Mouse (Mus musculus) midbrain, embryonic 13.5 days (tissue): Measurements from ENCODE around the gene A530016L24Rik. TPM values are rescaled to one million over a fixed set of nuclear protein-coding genes. Genes with fewer than 3 reads are reported as not detected.
A peak's percentile ranks its signal among the peaks of the same experiment; 100 is the strongest.

ENCODE experiments used
- ATAC-seq: fragments of 200-750 bp; cut with Nextera tagmentation; 2 replicates; pipeline ENCODE4 v1.8.0; 2017; ENCODE audit warnings: mild to moderate bottlenecking, moderate TSS enrichment, moderate library complexity
- H3K27ac ChIP-seq: fragments of 300-500 bp; sonication (generic); 2 replicates; pipeline ENCODE4 v1.5.1; 2015; ENCODE audit warnings: inconsistent platforms, mild to moderate bottlenecking, moderate library complexity
- H3K27me3 ChIP-seq: fragments of 300-500 bp; sonication (generic); 2 replicates; pipeline ENCODE4 v1.6.1; 2015; ENCODE audit warnings: mild to moderate bottlenecking, inconsistent platforms
- H3K36me3 ChIP-seq: fragments of 300-500 bp; sonication (generic); 2 replicates; pipeline ENCODE4 v1.6.1; 2015; ENCODE audit warnings: mild to moderate bottlenecking, inconsistent platforms
- H3K4me1 ChIP-seq: fragments of 300-500 bp; sonication (generic); replicated peaks from 2 replicates; pipeline ENCODE4 v1.6.1; 2015; ENCODE audit warnings: inconsistent platforms
- H3K4me2 ChIP-seq: fragments of 300-500 bp; sonication (generic); replicated peaks from 2 replicates; pipeline ENCODE4 v1.6.1; 2015; ENCODE audit warnings: moderate library complexity, mild to moderate bottlenecking, inconsistent platforms
- H3K4me3 ChIP-seq: fragments of 300-500 bp; sonication (generic); replicated peaks from 2 replicates; pipeline ENCODE4 v1.5.1; 2015; ENCODE audit warnings: mild to moderate bottlenecking, inconsistent platforms
- H3K9ac ChIP-seq: fragments of 300-500 bp; sonication (generic); replicated peaks from 2 replicates; pipeline ENCODE4 v1.6.1; 2015; ENCODE audit warnings: mild to moderate bottlenecking, inconsistent platforms
- H3K9me3 ChIP-seq: fragments of 300-500 bp; sonication (generic); 2 replicates; pipeline ENCODE4 v1.6.1; 2016; ENCODE audit warnings: mild to moderate bottlenecking, inconsistent platforms
- WGBS: fragments of 180-500 bp; shearing (Covaris S2); methylation state at CpG from one replicate; pipeline ENCODE4 v1.1.7; 2015; 5-methylcytosine and 5-hydroxymethylcytosine counted together
- polyA plus RNA-seq: library from polyadenylated mRNA; unstranded; fragments of >200 nt; fragmentation: Nextera tagmentation; extraction: Ambion mirVana; gene quantifications from 2 replicates; pipeline ENCODE4 v1.2.1, GENCODE M21; 2015

The A530016L24Rik gene
- polyA plus RNA-seq, 1 experiment from 2014 or later = 0.15 TPM

DNA sequence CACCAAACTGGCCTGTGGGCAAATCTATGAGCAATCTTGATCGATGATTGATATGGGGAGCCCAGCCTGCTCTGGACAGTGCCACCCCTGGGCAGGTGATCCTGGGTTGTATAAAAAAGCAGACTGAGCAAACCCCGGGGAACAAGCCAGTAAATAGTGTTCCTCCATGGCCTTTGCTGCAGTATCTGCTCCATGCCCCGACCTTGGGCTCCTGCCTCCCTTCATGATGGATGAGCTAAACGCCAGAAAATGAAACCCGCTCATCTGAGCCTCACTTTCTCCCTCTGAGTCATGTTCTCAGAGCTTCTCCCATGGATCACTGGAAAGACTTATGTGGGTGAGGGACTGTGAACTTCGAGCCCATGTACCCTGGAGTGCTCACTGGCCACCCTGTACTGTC is 17.0 kb downstream of the A530016L24Rik start:
- 79% methylated on average over 6 of the region's 6 CpGs for WGBS
- Histone ChIP-seq H3K4me1 (peaks cover 75% of the 10 kb centered on the region), H3K9me3 (no peaks in the 10 kb centered on the region), H3K27me3 (peaks cover 29% of the 10 kb centered on the region), H3K4me3 (no peak overlapping the region), H3K9ac (no peak overlapping the region), H3K4me2 (no peak overlapping the region), H3K27ac (peak overlapping the region; percentile 49; the same call in 1 of the 2 replicates), H3K36me3 (peaks cover 4% of the 10 kb centered on the region; the same call in 1 of the 2 replicates)
- no peak for ATAC-seq

DNA sequence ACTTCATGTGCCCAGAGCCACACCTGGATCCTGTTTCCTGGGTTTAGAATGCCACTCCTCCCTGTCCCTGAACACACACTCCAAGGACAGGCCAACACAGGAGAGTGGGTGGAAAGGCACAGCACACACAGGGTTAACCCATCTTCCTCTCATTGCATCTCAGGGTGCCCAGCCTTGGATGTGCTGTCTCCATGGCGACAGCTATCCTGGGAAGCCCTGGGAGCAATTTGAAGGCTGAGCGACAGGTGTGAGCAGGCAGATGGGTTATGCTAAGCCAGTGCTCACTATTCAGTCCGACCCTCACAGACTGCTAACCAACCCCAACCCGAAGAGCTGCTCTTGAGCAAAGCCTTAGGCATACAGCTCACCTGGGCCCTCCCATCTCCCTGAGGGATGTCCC is 18.0 kb downstream of the A530016L24Rik start:
- Histone ChIP-seq H3K4me1 (peaks cover 70% of the 10 kb centered on the region), H3K27ac (peak overlapping the region; percentile 88), H3K4me3 (no peak overlapping the region), H3K27me3 (peaks cover 39% of the 10 kb centered on the region), H3K36me3 (peaks cover 4% of the 10 kb centered on the region; the same call in 1 of the 2 replicates), H3K4me2 (peak overlapping the region; percentile 61), H3K9ac (no peak overlapping the region), H3K9me3 (no peaks in the 10 kb centered on the region)
- peak; percentile 81 for ATAC-seq
- 11% methylated on average over 4 of the region's 4 CpGs for WGBS

DNA sequence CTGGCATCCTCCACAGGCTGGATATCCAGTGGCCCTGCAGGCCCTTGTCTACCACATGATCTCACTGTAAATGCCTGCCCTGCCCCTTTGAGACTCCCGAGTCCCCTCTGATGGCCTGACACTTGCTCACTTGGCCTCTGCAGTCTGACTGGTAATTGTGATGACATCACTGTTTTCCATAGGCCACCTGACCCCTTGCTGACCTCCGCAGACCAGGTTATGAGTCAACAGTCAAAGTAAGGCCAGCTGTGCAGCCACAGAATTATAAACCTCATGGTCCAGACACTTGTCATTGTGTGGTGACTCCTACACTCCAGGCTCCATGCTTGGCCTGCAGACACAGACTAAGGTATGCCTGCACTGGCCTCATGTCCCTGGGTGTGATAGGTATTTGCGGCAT is 18.7 kb downstream of the A530016L24Rik start:
- Histone ChIP-seq H3K27ac (peak overlapping the region; percentile 88), H3K4me3 (no peak overlapping the region), H3K27me3 (peaks cover 44% of the 10 kb centered on the region), H3K4me2 (peak overlapping the region; percentile 61), H3K4me1 (peaks cover 67% of the 10 kb centered on the region), H3K9me3 (no peaks in the 10 kb centered on the region), H3K9ac (no peak overlapping the region), H3K36me3 (peaks cover 4% of the 10 kb centered on the region; the same call in 1 of the 2 replicates)
- WGBS = 85% methylated on average over 3 of the region's 3 CpGs
- ATAC-seq = no peak

DNA sequence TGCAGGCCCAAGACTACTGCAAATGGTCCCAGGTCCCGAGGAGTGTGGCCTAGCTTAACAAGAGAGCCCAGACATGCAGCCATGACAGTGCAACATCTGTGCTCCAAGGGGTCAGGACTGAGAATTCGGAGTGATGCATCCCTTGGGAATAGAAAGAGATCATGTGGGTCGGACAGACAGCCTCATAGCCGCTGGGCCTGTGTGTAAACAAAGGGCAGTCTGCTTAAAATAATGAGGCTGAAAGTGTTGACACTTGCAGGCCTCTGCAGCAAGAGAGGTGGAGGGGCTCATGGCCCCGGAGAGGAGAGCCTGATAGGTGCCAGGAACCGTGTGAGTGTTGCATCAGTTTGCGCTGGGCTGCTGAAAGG is 21.1 kb downstream of the A530016L24Rik start:
- H3K9ac ChIP-seq = peak overlapping the region; percentile 65
- no peaks in the 10 kb centered on the region for H3K36me3 ChIP-seq
- peaks cover 62% of the 10 kb centered on the region for H3K4me1 ChIP-seq
- H3K9me3 ChIP-seq = no peaks in the 10 kb centered on the region
- H3K4me3 ChIP-seq = peak overlapping the region; percentile 43
- H3K27ac ChIP-seq = peak overlapping the region; percentile 82
- peak; percentile 22; the same call in 1 of the 2 replicates for ATAC-seq
- H3K27me3 ChIP-seq = peaks cover 44% of the 10 kb centered on the region
- H3K4me2 ChIP-seq = peak overlapping the region; percentile 61
- 28% methylated on average over 7 of the region's 7 CpGs for WGBS

DNA sequence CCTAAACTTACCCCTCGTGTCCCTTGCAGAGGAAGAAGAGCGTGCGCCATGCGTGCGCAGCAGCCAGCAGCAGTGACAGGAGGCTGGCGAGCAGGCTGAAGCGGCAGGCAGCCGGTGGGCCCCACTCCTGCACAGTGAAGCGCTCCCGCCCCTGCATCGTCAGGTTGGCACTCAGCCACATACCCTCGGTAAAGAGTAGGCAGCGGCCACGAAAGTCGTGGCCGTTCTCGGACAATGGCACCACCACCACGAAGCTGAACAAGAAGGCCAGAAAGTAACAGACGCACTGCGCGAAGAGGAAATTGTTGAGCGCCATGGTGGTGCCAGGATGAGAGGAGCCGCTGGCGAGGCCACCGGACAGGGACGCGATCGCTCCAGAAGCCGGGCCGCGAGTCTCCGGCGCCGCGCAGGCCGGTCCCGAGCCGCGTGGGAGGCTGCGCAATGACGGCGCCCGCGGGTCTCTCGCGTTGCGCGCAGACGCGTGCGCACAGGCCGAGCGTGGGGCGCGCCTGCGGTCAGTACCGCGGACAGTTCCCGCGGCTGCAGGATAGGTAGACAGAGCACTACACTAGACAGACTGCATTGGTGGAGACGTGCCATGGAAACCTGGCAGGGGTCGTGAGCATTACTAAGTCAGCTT is 21.6 kb downstream of the A530016L24Rik start:
- peak overlapping the region; percentile 43 for H3K4me3 ChIP-seq
- H3K4me2 ChIP-seq = peak overlapping the region; percentile 61
- H3K27ac ChIP-seq = peak overlapping the region; percentile 82
- ATAC-seq = peak; percentile 61
- WGBS = 2% methylated on average over 62 of the region's 62 CpGs
- H3K27me3 ChIP-seq = peaks cover 44% of the 10 kb centered on the region
- peak overlapping the region; percentile 65 for H3K9ac ChIP-seq
- H3K4me1 ChIP-seq = peaks cover 57% of the 10 kb centered on the region
- no peaks in the 10 kb centered on the region for H3K9me3 ChIP-seq
- no peaks in the 10 kb centered on the region for H3K36me3 ChIP-seq

DNA sequence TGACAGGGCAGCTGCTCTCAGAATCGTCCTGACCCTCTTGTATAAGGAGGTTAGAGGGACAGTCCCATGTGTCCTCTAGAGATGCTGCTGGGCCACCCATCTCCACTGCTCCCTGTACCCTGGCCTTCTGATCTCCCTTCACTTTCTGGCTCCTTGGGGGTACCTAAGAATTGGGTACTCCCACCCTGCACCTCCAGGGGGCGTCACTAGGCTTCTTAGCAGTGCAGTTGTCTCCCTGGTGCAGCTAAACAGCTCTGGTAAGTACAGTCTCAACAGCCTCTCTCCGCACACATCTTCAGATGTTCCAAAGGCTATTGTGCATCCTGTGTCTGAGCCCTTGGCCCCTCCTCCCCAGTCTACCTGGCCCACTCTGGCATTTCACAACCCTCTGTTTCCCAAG is 25.6 kb downstream of the A530016L24Rik start:
- no peak for ATAC-seq
- Histone ChIP-seq H3K27me3 (peaks cover 34% of the 10 kb centered on the region), H3K4me2 (no peak overlapping the region), H3K9ac (no peak overlapping the region), H3K27ac (no peak overlapping the region), H3K4me3 (no peak overlapping the region), H3K36me3 (no peaks in the 10 kb centered on the region), H3K4me1 (peaks cover 37% of the 10 kb centered on the region), H3K9me3 (no peaks in the 10 kb centered on the region)
- 62% methylated on average over 3 of the region's 3 CpGs for WGBS

DNA sequence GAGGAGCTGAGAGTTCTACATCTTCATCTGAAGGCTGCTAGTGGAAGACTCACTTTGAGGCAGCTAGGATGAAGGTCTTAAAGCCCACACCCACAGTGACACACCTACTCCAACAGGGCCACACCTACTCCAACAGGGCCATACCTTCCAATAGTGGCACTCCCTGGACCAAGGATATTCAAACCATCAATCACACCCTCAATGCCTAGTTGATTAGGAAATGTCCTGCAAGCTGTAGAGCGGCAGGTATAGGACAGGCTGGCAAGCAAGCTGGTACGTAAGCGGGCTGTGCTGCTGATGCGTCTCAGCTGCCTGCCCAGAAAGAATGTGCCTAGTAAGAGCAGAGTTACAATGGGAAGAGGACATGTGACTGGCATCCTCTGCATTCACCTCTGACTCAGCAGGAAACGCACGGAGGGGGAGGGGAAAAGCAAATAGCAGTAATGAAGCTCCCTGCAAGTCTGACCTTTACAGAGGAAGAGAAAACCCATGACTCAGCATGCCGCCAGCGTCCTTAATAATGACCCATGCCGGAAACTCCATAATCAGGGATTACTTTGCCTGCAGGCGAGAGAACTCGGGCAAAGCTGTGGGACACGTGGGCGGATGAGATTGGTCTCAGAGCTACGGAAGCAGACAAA is 27.6 kb downstream of the A530016L24Rik start, which contains the start of gene Tmem179:
TSS of gene Tmem179 (minus strand) at position 51 of the 641 bp plus-strand sequence.
- no peak within 1 kb of the TSS for H3K4me3 ChIP-seq
- H3K27ac ChIP-seq = peak within 1 kb of the TSS; percentile 12; the same call in 1 of the 2 replicates
- 9% methylated on average over 14 of the region's 14 CpGs for WGBS
- peaks cover 20% of the 10 kb centered on the region for H3K4me1 ChIP-seq
- peak within 1 kb of the TSS; percentile 15 for H3K4me2 ChIP-seq
- no peaks in the 10 kb centered on the region for H3K36me3 ChIP-seq
- no peaks in the 10 kb centered on the region for H3K9me3 ChIP-seq
- peaks cover 21% of the 10 kb centered on the region for H3K27me3 ChIP-seq
- H3K9ac ChIP-seq = no peak within 1 kb of the TSS
- peak; percentile 64 for ATAC-seq

DNA sequence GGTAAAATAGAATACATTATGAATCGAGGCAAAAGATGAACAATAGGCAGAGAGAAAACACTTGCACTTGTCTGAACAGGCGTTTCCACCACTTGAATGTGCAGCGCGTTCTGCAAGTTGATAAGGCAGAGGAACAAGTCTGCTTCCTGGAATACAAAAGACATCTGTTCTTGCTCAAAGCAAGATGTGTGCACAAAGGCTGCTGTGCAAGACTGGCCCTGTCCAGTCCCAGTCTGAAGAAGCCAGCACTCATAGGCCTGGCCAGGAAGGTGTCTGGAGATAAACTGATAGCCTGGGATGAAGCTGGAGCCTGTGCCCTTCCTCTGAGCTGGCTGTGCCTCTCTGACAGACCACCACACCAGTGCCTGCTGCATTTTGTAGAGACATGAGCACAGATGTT is 28.9 kb downstream of the A530016L24Rik start:
- 0 out of 2 replicates have a peak, but pooled peaks have one; percentile 9 for ATAC-seq
- no peaks in the 10 kb centered on the region for H3K36me3 ChIP-seq
- H3K4me1 ChIP-seq = peaks cover 20% of the 10 kb centered on the region
- H3K9ac ChIP-seq = no peak overlapping the region
- WGBS = 36% methylated on average over 4 of the region's 4 CpGs
- no peak overlapping the region for H3K4me3 ChIP-seq
- peaks cover 12% of the 10 kb centered on the region for H3K27me3 ChIP-seq
- H3K27ac ChIP-seq = no peak overlapping the region; the same call in 1 of the 2 replicates
- H3K4me2 ChIP-seq = no peak overlapping the region
- H3K9me3 ChIP-seq = no peaks in the 10 kb centered on the region

DNA sequence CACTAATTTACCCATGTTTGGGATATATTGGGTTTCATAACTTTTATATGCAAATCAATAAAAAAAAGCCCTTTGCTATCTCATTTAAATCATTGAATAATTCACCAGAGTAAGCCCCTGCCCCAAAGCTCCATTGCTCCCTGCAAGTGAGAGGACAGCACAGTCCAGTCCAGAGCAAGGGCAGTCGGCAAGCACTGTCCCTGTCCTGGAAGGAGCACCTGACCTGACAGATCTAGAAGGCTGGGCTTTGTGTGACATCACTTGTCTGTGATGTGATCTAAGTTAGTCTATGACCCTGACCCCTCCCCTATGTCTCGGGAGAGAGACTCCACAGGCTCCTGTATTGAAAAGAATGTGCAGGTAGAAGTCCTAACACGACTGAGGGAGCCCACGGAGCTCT is 44.5 kb downstream of the A530016L24Rik start:
- no peaks in the 10 kb centered on the region for H3K9me3 ChIP-seq
- H3K4me3 ChIP-seq = no peak overlapping the region
- H3K4me2 ChIP-seq = no peak overlapping the region
- H3K27ac ChIP-seq = no peak overlapping the region
- no peak for ATAC-seq
- H3K27me3 ChIP-seq = peaks cover 25% of the 10 kb centered on the region
- no peak overlapping the region for H3K9ac ChIP-seq
- 80% methylated on average over 4 of the region's 4 CpGs for WGBS
- H3K4me1 ChIP-seq = no peaks in the 10 kb centered on the region
- no peaks in the 10 kb centered on the region for H3K36me3 ChIP-seq

DNA sequence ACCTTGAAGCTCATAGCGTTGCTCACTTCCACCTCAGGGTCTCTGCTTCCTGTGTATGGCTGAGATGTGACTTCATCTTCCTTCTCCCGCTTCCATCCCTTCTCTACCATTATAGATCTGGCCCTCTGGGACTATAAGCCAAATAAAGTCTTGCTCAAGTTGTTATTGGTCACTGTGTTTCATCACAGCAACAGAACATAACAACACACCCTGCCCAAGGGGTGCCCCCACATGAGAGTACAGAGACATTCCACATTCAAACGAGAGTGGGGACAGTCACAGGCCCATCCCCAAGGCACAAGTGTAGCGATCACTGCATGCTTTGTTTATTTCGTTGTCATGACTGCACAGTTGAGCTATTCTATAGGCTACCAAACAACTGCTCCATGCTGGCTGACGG is 48.0 kb downstream of the A530016L24Rik start:
- H3K27ac ChIP-seq = no peak overlapping the region
- ATAC-seq = no peak
- H3K4me2 ChIP-seq = no peak overlapping the region
- WGBS = 80% methylated on average over 6 of the region's 6 CpGs
- H3K9ac ChIP-seq = no peak overlapping the region
- no peaks in the 10 kb centered on the region for H3K36me3 ChIP-seq
- no peak overlapping the region for H3K4me3 ChIP-seq
- peaks cover 30% of the 10 kb centered on the region for H3K27me3 ChIP-seq
- peaks cover 21% of the 10 kb centered on the region for H3K4me1 ChIP-seq
- H3K9me3 ChIP-seq = no peaks in the 10 kb centered on the region

DNA sequence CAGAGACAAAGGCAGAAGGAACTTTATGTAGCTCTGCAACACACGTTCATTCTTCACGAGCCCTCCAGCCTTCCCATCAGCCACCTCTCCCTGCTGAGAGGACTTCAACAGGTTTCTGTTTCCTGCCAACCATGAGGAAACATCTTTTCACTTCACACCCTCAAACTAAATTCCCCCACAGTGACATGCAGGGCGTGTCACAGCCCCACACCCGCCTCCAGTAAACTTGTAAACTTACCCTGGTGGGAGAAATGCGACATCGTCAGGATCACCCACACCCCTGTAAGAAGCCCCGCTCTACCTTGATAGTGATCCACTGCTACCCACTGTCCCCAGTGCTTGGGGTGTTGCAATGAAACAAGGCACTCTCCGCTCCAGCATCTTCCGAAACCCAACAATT is 49.1 kb downstream of the A530016L24Rik start:
- no peak overlapping the region for H3K27ac ChIP-seq
- no peak overlapping the region for H3K4me3 ChIP-seq
- H3K36me3 ChIP-seq = no peaks in the 10 kb centered on the region
- H3K9me3 ChIP-seq = no peaks in the 10 kb centered on the region
- no peak overlapping the region for H3K9ac ChIP-seq
- H3K27me3 ChIP-seq = peaks cover 26% of the 10 kb centered on the region
- no peak for ATAC-seq
- WGBS = 91% methylated on average over 9 of the region's 9 CpGs
- no peak overlapping the region for H3K4me2 ChIP-seq
- H3K4me1 ChIP-seq = peaks cover 31% of the 10 kb centered on the region

DNA sequence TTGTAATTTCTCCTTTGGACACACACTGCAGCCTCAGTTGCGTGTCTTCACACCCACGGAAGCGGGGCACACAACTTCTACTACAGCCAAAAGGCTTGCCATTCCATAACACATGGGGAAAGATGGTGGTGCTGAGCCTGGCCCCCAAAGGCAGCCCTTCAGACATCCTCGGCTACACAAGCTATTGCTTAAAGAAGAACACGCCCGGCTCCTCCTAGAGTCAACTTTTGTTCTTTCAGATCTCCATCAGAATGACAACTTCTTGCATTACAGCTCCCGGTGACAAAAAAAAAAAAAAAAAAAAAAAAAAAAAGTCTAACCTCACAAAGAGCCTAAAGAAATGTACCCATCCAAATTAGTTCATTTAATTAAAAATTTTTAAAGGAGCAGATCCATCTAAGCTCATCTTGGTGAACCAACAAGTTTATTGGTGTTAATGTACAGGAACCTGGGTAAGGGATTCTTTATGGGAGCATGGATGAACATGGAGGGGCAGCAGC is 50.3 kb downstream of the A530016L24Rik start:
- Histone ChIP-seq H3K27ac (no peak overlapping the region), H3K9me3 (no peaks in the 10 kb centered on the region), H3K9ac (no peak overlapping the region), H3K4me2 (no peak overlapping the region), H3K4me1 (peaks cover 33% of the 10 kb centered on the region), H3K36me3 (no peaks in the 10 kb centered on the region), H3K27me3 (peaks cover 30% of the 10 kb centered on the region), H3K4me3 (no peak overlapping the region)
- no peak for ATAC-seq
- 86% methylated on average over 7 of the region's 7 CpGs for WGBS
